Mouse (Mus musculus): ENCODE measurements around the gene Akap2.
A peak's percentile ranks its signal among the peaks of the same experiment; 100 is the strongest.

The Akap2 gene

DNA sequence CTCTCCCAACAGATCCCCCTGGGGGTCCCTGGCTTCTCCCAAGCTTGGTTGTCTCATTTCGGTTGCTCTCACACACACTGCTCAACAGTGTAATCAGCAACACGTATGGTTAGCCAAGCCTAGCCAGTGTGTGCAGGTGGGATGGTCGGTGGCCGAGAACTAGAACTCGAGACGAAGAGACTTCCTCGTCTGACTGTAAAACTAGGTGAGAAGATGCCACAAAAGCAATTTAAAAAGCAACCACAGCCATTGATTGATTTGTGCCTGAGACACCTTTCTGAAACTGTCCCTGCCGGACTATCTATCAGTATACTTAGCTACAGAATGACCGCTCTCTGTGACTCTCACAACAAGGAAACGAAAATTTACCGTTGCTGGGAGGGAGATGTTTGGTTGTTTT, 37.6 kb downstream of the Akap2 start:
- no peak for DNase-seq (ENCODE audit: low spot score in 2 of 2)

DNA sequence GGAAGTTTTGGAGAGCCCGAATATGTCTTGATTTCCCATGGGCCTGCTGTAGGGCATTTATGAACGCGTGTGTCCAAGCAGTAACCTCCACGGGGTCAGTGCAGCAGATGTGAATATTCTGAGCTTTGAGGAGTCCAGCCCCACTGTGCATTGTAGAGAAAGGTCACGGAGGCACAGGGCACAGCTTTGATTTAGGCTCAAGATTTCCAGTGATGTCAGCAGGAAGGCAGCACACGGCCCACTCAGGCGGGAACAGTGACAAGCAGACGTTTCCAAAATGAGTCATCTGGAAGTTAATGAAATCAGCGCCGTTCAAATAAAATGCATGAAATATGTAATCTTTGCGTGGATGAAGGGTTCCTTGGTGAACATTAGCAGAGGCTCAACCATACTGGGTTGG, 40.5 kb downstream of the Akap2 start:
- peak in 1 of 2 experiments; percentile 37 for DNase-seq (ENCODE audit: low spot score in 2 of 2)

DNA sequence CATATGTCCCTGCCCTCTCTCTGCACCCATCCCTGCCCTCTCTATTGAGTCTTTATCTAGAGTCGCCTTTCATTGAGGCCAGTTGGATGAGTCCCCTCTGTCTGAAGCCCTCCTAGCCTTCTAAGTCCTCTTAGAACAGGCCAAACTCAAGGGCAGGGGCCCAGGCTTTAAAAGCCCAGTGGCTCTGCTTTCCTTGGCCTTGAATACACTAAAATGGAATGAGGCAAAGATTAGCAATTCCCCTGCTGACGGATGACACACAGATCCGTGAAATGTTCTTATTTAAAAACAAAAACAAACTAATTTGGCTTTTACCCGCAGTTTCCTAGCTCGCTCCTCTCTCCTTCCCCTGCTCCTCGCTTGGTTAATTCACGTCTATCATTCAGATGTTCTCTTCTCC, 45.0 kb downstream of the Akap2 start:
- DNase-seq (ENCODE audit: low spot score in 2 of 2): peak in 1 of 2 experiments; percentile 52

DNA sequence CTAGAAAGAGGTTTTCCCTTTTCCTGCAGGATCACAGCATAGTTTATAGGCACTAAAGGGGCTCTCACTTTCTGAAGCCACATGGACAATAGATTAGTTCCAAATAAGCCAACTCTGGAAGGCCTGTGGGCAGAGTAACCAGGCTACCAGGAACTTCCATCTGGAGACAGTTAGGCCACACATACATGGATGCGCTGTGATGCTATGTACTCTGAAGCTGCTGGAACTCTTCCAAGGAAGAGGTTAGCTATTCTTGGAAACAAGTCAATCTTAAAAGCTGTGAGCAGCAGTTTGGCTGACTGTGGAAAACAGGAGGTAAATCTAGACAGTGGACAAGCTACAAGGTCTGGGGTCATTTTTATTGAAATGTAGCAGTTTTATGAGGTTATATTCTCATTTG, 46.9 kb downstream of the Akap2 start:
- peak in 1 of 2 experiments; percentile 61 for DNase-seq (ENCODE audit: low spot score in 2 of 2)

DNA sequence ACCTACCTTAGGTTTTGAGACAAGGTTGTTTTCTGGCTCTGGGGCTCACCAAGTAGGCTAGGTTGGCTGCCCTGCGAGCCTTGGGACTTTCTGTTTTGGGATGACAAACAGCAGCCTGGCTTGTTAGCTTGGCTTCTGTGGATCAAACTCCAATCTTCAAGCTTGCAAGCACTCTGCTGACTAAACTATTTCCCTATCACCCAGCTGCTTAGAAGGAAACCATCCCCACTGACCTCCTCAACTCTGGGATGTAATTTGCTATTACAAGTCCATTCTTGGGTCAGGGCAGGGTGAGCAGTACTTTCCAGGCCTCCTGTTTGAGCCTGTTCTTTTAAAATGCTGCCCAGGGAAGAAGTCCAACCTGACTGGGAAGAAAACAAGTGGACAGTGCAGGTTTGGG, 47.5 kb downstream of the Akap2 start:
- DNase-seq (ENCODE audit: low spot score in 2 of 2): peak in 1 of 2 experiments; percentile 41

DNA sequence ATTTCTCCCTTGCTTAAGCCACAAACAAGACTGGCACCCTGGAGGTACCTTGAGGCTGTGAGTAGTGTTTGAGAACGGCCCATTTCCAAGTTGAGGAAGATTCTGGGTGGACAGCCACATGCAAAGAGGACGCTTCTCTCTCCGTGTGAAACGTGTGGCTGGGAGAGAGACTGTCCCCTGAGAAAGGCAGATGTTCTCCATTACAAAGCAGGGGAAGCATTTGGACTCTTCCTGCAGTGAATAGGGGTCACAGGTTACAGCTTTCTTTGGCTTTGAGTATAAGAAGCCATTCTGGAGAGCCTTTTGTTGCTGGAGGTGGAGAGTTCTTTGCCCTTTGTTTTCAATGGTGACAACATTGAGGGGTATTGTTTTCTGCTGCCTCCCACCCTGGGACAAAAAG, 48.3 kb downstream of the Akap2 start:
- DNase-seq (ENCODE audit: low spot score in 2 of 2): no peak

DNA sequence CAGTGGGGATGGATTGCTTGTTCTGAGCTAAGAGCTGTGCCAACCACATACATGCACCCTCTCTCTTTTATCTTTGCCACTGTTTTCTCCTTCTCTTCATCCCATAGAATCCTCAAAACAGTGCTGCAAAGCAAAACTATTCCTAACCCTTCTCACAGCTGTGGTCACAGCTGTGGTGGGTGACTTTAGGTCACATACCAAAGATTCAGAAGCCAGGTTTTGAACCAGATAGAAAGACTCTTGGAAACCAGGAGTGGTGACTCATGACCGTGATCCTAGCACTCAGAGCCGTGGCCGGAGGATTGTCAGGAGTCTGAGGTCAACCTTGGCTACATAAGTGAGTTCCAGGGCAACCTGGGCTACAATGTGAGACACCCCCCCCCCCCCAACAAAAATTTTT, 51.5 kb downstream of the Akap2 start:
- DNase-seq (ENCODE audit: low spot score in 2 of 2): no peak

DNA sequence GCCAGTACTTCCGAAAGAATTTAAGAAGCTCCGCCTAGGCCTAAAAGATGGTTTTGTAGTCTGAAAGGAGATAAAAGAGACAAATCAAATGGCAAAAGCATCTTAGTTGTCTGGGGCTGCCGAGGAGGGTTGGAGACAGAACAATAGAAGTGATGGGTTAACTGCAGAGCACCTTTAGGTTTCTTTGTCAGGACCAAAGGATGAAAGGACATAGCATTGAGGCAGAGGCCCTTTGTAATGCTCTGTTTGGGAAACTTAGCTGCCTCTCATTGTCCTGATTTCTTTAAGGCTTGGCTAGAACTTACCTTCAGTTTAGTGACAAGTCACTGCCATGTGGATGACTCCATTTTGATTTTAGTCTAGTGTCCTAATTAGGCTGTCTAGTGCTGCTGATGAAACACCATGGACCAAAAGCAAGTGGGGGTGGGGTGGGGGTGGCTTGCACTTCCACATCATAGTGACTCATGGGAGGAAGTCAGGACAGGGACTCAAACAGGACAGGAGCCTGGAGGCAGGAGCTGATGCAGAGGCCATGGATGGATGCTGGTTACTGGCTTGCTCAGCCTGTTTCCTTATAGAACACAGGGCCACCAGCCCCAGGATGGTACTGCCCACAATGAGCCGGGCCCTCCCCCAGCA, 52.8 kb downstream of the Akap2 start:
- DNase-seq (ENCODE audit: low spot score in 2 of 2): no peak

DNA sequence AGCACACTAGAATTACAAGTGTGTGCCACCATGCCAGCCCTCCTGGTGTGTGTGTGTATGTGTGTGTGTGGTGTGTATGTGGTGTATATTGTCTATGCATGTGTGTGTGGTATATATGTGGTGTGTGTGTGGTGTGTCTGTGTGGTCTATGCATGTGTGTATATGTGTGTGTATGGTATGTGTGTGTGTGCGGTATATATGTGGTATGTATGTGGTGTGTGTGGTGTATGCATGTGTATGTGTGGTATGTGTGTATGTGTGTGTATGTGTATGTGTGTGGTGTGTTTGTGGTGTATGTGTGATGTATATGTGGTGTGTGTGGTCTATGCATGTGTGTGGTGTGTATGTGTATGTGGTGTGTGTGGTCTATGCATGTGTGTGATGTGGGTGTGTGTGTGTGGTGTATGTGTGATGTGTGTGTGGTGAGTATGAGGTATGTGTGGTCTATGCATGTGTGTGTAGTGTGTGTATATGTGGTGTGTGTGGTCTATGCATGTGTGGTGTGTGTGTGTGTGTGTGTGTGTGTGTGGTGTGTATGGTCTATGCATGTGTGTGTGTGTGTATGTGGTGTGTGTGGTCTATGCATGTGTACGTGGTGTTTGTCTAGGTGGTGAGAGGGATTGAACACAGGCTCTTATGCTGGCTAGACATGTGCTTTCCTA, 54.2 kb downstream of the Akap2 start:
- no peak for DNase-seq (ENCODE audit: low spot score in 2 of 2)

DNA sequence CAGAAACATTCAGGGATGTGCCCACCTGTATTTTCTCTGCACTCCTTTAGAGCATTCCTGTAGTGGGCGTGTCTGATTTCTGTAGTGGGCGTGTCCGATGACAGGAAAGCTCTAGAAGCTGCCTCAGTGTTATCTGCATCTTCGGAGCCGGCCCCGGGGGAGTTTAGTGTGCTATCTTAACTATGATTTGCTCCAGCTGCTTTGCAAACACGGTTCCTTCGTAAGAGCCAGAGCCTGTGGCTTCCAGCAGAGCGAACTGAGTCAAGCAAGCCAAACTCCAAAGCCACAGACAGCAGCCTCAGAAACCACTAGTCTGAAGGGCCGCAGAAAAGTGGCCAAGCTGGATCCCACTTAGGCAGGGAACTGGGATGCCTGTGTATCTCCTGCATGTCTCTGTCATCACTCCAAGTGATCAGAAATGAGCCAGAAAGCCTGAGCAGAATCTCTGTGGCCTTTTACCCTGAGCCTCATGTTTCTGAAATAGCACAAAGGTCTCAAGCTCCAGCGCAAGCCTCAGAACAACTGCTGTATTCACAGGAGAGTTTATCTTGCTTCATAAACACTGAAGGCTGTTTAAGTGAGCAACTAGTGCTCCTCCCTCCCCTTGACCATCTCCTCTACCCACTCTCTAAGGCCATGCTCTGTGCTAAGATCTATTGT, 55.5 kb downstream of the Akap2 start:
- peak; percentile 79 to 81 for DNase-seq (ENCODE audit: low spot score in 2 of 2)

DNA sequence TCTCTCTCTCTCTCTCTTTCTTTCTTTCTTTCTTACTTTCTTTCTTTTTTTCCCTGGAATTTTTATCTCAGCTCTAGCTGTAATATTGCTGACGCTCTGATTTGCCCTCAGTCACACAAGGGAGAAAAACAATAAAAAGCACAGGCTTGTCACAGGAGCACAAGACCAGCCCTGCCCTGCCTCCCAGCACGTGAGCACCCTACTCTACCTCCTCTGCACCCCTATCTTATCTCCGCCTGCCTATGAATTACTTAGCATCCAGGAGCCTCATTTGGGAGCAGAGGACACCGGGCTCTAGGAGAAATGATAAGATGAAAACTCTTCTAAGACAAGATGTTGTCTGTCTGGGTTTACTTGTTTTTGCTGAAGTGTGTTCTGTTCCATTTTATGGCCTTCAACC, 57.1 kb downstream of the Akap2 start:
- no peak for DNase-seq (ENCODE audit: low spot score in 2 of 2)

DNA sequence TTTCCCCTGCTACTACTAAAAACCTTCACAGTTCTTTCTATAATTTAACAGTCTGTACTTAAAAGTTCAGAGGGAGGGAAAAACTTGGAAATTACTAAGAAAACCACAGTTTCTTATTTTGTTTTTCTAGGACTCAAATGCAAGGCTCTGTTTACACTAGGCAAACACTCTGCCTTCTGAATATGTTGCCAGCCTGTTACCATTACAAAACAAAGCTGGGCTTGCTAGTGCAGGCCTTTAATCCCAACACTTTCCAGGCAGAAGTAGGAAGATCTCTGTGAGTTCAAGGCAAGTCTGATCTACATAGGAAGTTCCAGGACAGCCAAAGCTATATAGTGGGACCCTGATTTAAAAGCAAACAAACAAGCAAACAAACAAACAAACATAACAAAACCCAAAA, 58.1 kb downstream of the Akap2 start:
- no peak for DNase-seq (ENCODE audit: low spot score in 2 of 2)

DNA sequence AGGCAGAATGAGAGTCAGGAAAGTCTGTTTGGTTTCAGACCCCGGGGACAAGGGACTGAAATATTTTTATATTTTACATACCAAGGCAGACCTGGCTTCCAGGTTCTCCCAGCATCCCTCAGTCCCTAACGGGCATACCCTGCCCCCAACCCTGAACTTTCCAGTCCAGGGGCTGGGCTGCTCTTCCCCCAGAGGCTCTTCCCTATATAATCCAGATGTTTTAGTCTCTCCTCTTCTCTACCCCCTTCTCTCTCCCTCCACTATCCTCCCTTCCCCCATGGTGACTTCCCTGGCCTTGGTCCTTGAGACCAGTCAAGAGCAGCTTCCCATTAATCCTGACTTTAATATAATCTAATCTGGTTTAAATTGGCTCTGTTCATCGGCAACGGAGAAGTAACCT, 62.9 kb downstream of the Akap2 start:
- DNase-seq (ENCODE audit: low spot score in 2 of 2): no peak

DNA sequence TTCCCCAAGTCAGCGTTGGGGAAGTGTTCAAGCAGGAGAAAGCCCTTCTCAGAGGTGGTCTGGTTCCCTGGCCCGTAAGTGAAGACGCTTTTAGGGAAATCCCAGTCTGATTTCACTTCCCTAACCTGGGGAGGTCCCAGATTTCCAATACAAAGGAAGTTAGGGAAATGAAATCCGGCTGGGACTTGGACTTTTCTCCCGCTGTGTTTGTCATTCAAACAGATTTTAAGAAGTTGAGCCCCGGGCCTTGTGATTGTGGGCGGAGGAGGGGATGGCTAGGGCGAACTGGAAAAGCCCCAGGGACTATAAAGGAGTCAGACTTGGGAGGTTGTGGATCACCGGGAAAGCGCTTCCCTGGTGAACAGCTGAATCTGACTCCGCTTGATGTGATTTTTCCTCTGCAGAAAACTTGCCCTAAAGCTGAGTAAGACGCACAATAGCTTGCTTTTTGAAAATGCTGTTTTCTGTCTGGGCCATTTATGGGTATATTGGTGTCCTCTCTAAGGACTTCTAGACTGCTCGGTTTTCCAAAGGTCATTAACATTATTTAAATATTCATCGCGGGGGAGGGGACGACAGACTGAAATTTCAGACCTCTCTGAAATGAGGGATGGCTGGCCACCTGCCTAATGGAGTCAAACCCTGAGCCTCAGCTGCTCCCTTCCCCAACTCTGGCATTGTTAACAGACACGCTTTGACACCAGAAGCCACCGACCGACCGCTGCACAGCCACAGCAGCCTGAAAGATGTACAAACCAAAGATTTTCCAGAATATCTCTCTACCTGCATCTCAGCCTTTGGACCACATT, 63.6 kb downstream of the Akap2 start:
- DNase-seq (ENCODE audit: low spot score in 2 of 2): no peak

DNA sequence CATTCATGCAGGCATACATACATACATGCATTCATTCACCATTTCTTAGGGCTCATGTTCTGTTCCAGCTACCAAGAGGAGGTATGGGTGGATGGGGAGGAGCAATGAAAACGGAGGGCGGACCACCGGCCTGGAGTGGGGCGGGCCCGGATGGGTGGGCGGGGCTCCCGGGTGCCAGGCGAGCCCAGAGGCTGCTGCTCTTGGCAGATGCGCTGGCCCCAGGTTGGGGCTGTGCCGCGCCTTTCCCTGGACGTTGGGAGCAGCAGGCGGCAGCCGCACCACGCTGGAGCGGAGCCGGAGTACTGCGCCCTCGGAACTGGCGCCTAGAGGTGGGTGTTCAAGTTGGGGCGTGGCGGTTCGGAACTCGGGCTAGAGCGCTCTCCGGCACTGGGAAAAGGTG, 64.5 kb downstream of the Akap2 start:
- peak; percentile 72 to 79 for DNase-seq (ENCODE audit: low spot score in 2 of 2)

DNA sequence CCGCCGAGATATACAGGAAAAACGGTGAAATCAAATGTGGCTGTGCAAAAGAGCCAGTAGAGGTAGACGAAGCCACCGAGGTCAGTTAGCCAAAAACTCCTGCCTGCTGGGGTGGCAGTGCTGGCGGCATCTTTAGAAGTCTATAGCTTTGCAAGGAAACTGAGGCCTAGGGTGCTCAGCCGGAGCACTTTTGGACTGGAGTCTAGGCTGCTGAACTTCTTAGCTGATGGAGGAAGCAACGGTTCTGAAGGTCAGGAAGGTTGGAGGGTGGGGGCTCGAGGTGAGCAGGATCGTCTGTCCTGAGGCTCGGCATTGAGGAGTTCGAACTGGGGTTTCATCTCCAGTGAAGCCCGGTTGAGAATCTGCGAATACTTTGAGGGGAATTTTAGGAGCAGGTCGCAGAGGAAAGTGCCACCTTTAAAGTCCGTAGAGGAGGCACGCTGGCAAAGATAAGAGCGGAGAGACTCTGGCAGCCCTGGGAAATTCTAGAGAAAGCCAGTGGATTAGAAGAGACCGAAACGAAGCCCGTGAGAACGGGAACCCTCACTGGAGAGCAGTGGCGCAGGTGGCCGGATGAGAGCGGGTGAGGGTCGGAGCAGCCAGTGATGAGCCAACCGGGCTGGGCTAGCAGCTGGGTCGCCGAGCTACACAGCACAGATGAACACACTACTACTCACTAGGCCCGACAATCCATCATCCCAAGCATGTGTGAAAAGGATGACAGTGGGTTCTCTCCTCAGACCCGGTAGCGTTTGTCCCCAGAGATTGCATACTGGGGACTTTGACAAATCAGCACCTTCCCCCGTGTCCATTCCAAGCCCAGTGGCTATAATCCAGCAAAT, 65.3 kb downstream of the Akap2 start:
- DNase-seq (ENCODE audit: low spot score in 2 of 2): no peak

DNA sequence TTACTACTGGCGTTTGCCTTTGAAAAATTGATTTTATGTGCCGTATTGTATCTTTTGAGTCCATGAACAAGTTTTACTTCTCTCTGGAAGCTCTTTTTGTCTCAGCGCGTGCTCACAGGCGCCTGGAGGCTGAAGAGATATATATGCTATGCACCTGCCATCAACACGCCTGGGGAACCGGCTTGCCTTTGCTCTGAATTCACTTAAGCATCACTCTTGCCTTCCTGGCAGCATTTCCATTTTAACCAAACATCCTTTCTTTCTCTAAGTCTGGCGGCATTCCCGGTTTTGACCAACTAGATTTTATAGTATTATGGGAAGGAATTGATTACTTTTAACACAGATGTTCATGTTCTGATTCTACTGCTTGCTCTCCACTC, 65.9 kb downstream of the Akap2 start:
- DNase-seq (ENCODE audit: low spot score in 2 of 2): no peak

DNA sequence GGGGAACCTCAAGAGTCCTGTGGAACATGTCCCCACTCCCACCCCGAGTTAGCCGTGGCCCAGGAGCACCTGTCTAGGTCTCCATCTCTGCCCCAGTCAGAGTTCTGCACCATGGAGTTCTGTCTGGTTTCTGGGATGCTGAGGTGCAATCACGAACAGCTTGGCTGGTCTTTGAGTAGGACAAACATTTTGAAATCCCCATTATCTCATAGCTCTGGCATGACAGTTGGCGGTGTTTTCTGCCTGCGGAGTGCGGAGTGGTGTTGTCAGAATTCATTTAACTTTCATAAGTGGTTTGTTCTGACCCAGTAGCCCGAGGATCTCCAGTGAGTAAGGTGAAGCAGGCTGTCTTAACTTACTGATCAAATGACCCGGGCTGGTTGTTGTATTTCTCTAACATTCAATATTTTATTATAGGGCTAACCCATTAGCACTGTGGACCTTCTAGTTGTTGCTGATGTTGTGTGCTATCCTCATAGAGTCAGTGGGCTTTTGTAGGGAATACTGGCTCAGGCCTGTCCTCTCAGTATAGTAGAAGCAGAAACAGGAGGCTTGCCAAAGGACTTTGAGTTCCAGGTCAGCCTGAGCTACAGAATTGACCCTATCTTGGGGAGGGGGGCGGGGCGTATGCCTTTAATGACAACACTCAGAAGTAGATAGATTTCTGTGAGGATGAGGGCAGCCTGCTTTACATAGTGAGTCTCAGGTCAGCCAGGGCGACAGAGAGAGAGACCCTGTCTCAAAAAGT, 66.6 kb downstream of the Akap2 start:
- DNase-seq (ENCODE audit: low spot score in 2 of 2): peak; percentile 63 to 80

DNA sequence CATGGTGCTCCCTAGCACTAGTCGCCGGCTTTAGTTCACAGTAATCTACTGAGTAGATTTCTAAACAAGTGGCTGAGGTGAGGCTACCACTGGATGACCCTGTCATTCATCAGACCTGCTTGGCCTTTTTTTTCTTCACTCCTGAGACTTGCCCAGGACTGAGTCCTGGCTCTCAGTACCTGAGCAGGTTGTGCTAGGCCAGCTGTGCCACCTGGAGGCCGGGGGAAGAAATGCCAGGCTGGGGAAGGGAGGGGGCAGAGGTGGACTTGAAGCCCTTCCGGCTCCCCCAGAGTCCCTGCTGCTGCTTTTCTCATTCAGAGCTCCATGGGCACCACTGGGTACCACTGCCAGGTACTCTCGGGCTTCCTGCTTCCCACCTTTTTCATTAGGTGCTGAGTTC, 71.3 kb downstream of the Akap2 start:
- no peak for DNase-seq (ENCODE audit: low spot score in 2 of 2)

DNA sequence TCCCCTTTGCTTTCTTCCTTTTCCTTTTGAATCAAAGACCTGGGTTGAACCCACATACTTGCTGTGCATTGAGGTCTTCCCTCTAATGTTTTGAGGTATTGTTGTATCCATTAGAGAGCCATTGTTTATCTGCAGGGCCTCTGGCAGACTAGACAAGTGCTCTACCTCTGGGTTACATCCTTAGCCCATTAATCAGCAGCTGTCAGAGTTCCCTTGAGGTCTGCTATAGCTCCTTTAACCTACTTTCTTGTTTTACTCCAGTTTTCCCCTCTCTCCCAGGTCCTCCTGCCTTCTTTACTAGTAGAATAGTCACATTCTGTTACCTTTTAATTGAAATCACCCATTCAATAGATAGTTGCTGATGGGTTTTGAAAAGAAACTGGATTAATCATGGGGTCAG, 71.7 kb downstream of the Akap2 start:
- no peak for DNase-seq (ENCODE audit: low spot score in 2 of 2)

DNA sequence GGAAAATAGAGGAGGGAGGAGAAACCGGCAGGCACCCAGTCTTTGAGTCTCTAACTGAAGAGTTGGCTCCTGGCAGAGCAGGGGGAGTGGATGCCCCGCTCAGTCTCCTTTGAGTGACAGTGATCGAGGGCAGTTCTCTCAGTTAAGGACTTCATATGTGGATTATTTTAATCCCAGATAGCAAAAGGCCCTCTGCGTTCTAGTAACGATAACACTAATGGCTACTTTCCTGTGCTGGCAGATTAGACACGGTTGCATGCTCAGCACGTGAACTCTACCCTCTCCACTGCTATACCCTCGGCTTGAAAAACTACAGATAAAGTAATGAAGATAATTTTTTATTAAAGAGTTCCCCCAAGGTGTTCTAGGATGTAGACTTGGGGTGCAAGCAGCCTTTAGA, 76.5 kb downstream of the Akap2 start:
- DNase-seq (ENCODE audit: low spot score in 2 of 2): no peak

Measured in heart, adult 9 months (tissue).